Mouse (Mus musculus) spleen, adult 2 months (tissue): Measurements from ENCODE around the gene Gm17622.

ENCODE experiments used
- CTCF ChIP-seq: fragments of 200-500 bp; IDR thresholded peaks from 2 replicates; pipeline ENCODE4 v1.5.1; 2011; ENCODE audit warnings: mild to moderate bottlenecking, inconsistent platforms; ENCODE audit not compliant: insufficient read depth, insufficient read length, insufficient replicate concordance; ENCODE audit errors: extremely low read depth
- POLR2A ChIP-seq: fragments of 200-500 bp; IDR thresholded peaks from 2 replicates; pipeline ENCODE4 v1.6.1; 2011; ENCODE audit warnings: low read depth, low read length, inconsistent platforms

DNA sequence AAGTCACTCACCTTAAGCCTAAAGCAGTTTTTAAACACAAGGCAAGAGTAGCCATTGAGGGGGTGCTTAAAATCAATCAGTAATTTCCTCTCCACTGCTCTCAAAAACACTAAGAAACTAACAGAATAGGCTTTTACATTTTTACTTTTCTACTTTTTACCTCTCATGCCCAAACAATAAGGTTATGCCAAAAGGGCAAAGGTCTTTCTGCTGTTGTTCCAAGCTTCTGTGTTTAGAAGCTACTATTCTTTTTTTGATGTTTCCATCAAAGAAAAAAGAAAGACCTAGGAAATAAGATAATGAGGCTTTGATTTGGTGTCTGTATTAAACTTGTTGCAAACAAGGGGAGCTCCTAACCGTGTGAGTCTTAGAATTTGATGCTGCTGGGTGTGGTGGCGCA is 9.4 kb downstream of the Gm17622 start:
- TF ChIP-seq CTCF (no peak), POLR2A (no peak)
